Mouse (Mus musculus) cerebellum, postnatal 25 days (tissue): ENCODE data around the gene Gm29776.

Source experiments
- DNase-seq, 2 experiments: peaks; one replicate each; pipeline ENCODE4 v3.0.0; 2021; ENCODE audit warnings: mixed read lengths in 2 of 2

Gene Gm29776

GRCm38 (mm10) chr14:54647900-54648299 is 50.7 kb downstream of the Gm29776 start:
- DNase-seq: no peak

- no peak for DNase-seq
Observed at GRCm38 (mm10) chr14:54646898-54647636, 51.6 kb downstream of the Gm29776 start.

- DNase-seq: no peak
Observed at GRCm38 (mm10) chr14:54646455-54646854, 52.2 kb downstream of the Gm29776 start.

GRCm38 (mm10) chr14:54644294-54644693 is 54.3 kb downstream of the Gm29776 start:
- no peak for DNase-seq

GRCm38 (mm10) chr14:54643011-54643410 is 55.6 kb downstream of the Gm29776 start:
- DNase-seq: no peak
